Mouse (Mus musculus) c-Kit-negative CD71-positive TER-119-positive erythroid progenitor cells, embryonic 14.5 days (primary cell): ENCODE results near the gene Ssbp3.

Experiments
- DNase-seq: peaks from one replicate; pipeline ENCODE4 v3.0.0-alpha.2; 2013; ENCODE audit warnings: low read depth, low spot score

The Ssbp3 gene

DNA sequence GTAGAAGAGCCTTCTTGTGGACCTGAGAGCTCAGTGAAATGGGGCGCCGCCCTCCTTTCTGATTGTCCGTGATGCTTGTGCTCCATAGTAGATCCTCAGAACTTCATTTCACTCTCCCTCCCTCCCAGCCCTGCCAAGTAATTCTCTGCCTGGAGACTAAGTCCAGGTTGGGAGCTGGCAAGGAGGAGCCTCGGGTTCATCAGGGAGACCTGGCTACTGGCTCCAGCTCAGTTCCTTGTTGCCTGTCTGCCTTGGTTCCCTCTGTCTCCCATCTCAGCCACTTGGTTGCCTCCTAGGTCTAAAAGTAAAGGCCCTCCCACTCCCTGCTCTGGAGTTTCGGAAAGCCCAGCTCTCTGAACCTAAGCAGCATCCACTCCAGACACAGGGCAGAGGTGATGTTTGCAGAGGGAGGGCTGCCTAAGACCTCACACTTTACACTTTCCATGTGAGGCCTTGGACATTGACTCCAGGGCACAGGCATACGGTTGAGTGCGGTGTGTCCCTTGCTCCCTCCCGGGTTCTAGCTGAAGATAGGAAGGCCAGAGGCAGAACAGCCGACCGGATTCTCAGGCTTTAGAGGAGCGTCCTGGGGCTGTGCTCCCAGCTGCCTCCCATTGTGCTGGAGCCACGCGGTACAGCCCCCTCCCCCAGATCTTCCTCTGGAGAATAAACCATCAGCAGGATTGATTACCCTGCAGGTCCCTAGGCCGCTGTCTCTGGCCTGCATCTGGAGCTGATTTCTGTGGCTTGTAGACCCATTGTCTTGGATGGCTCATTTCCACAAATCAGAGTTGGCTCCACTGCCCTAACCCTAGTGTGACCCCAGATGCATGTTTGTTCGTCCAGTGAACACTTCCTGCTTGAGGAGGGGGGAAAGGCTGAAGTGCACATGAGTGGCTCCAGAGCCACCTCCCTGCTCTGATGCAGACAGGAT lies 75.7 kb downstream of the Ssbp3 start:
- no peak for DNase-seq

DNA sequence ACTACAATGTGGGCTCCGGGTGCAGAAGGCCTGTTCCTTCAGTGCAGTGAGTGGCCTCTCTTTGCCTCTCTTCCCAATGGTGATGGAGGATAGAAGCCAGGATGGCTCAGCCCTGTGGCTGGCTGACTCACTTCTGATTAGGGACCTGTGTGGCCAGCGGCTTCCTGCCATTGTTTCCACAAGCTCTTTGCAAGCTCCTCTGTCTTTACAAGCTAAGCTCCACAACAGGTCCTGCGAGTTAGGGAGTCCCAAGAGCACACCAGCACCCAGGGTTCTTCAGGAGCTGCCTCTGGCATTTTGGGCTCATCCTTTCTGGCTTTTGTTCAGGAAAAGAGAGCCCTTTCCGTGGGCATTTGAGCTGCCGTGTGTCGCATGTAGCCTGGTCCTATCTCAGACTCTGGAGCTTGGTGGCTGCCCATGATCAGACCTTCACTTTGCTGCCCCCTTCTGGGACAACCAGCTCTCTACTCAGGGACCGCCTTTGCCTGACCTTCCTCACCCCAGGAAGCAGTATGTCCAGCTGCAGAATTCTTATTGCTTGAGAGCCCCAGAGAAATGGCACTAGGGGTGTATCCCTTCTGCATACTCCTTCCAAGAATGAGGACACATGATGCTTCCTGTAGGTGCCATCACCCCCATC lies 77.3 kb downstream of the Ssbp3 start:
- DNase-seq: peak; percentile 36

GRCm38 (mm10) chr4:106988886-106989225 lies 78.4 kb downstream of the Ssbp3 start:
- no peak for DNase-seq

- DNase-seq: no peak
Observed at GRCm38 (mm10) chr4:106989226-106989983, 78.9 kb downstream of the Ssbp3 start.

- DNase-seq: no peak
Observed at GRCm38 (mm10) chr4:106993053-106993452, 82.6 kb downstream of the Ssbp3 start.

- no peak for DNase-seq
Observed at GRCm38 (mm10) chr4:106994252-106994651, 83.8 kb downstream of the Ssbp3 start.

DNA sequence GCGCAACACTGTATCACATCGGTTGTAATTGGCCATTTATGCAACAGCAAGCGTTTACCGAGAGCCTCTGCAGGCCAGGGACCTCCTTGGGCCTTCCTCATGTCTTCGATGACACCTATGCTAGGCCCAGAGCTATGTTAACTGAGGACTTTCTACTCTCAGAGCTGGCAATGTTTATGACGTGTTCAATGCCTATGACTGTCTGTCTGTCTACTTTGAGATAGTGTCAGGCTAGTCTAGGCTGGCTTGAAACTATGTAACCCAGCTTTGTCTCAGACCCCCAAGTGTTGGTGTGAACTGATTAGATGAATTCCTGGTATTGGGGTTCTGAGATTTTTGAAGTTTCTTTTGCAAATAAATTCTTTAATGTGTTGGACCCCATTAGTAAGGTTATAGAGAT lies 84.6 kb downstream of the Ssbp3 start:
- DNase-seq: no peak

- no peak for DNase-seq
Observed at GRCm38 (mm10) chr4:106995513-106995912, 85.0 kb downstream of the Ssbp3 start.

DNA sequence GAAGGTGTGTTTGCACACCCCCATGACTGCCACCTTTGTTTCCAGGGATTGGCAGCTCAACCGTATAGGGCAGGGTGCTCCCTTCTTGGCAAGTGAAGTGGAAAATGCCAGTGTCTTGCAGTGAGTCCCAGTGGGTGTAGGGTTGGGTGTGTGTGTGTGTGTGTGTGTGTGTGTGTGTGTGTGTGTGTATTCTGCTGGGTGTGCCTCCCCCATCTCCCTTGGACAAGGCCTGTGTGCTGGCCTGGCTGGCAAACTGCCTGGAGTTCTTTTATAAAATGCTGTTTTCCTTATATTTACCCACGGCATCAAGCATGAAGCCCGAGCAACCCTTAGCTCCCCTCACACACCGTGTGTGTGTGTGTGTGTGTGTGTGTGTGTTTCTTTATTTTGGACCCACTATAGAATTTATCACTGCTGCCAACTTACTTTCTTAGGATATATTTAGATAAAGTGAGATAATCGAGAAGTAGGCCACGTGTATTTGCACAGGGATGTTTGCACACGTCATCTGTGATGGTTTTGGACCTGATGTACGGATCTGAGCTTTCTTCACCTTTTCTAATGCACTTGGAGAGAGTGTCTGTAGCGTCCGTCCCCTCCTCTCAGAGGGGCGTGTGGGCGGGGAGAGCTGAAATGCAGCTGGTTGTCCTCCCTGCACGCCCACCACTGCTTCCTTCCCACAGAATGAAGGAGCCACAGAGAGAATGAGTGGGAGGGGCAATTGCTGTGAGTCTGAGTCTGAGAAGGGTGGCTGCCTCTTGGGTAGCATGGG lies 86.0 kb downstream of the Ssbp3 start:
- DNase-seq: no peak

DNA sequence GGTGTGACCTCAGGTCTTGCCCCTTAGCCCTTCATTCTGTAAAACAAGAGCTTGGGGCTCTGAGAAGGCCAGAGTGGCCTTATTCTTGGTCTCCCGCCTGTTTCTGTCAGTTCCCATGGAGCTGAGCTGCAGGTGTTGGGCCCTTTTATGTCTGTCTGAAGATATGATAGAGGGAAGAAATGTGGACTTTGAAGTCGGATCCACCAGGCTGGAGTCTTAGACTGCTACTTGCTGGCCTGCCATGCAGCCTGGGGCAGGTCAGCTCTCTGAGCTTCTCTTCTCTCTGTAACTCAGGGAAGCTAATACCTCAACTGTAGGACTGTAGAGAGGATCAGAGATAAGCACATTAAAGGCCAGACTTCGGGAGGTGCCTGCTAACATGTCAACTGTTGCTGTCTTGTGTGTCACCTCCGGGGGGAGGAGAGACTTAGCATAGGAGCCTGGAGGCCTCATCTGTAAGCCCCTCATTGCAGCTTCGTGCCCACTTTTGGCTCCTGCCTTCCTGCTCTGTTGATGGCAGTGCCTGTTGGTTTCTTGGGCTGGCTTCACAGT lies 90.8 kb downstream of the Ssbp3 start:
- DNase-seq: no peak

- DNase-seq: no peak
Observed at GRCm38 (mm10) chr4:107001916-107002488, 91.5 kb downstream of the Ssbp3 start.

- no peak for DNase-seq
Observed at GRCm38 (mm10) chr4:107002517-107003165, 92.1 kb downstream of the Ssbp3 start.

DNA sequence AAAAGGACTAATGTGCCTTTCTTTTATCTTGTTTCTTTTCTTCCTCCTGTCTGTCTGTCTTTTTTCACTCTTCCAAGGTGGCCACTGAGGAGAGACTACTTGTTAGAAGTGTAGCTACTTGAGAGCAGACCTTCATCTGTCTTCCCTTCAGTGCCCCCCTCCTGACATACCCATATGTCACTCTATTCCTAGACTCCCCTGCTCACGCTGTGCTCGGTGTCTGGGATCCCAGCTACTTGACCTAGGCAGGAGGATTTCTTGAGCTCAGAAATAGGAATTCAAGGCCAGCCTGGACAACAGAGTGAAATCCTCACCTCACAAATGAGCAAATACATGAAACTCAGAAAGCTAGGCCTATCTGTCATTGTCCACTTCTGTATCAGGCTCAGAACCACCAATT lies 92.7 kb downstream of the Ssbp3 start:
- DNase-seq: no peak

GRCm38 (mm10) chr4:107003786-107004185 lies 93.3 kb downstream of the Ssbp3 start:
- no peak for DNase-seq

DNA sequence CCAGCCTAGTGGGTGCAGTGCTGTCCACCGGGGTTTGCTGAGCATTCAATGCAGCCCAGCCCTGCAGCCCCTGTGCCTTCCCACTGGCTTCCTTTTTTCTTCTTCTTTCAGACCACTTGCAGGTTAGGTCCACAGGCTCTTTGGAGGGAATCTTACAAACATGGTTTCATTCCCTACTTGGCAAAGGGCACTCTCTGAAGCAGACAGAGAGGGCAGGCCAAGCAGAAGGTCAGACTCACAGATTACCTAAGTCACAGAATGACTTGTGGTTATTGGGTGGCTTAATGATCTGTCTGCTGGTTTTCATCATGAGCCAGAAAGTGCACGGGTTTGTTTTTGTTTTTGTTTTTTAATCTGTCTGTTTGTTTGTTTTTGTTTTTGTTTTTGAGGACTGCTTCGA lies 93.8 kb downstream of the Ssbp3 start:
- DNase-seq: no peak

DNA sequence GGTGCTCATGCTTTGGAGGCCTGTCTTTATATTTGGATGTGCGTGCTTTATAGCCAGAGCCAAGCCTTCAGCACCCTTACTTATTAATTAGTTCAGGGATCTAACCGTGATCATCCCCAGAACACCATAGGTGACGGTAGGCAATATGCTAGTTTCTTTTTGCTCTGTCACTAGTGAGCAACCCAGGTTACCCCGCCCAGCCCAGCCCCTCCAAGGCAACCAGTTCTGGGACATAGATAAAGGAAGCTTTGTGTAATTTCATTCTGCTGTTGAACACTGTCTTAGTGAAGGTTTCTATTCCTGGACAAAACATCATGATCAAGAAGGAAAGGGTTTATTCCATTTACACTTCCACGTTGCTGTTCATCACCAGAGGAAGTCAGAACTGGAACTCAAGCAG lies 94.7 kb downstream of the Ssbp3 start:
- peak; percentile 38 for DNase-seq

DNA sequence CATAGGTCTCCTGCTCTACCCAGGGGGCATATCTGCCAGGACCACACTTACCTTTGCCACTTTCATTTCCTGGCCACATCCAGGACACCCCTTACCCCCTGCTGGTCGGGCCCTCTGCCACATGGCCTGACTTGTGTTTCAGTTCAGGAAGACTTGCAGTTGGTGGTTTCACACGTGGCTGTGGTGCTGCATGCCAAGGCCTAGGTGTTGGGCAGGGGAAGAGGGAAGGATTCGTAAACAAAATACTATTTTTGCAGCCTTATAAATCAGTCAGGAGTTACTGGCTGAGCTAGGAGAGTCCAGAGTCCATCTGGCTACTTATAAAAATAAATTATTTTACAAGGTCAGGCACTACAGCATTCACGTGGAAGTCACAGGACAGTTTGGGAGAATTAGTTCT lies 95.7 kb downstream of the Ssbp3 start:
- DNase-seq: no peak

DNA sequence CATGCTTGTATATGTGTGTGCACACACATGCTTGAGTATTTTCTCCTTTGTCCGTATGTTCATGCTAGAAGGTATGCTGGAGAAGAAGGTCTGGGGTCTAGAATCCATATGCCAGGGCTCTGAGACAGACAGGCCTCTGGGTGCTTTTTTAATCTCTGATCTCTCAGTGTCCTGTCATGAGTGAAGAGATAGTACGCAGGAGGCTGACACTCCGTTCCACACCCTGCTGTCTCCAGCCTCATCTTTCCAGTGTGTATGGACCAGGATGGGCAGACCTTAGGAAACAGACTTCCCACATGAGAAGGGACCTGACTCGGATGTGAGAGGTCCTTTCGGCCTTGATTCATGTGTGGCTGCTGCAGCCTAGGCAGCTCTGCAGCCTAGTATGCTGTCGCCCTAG lies 96.3 kb downstream of the Ssbp3 start:
- DNase-seq: no peak

- DNase-seq: no peak
Observed at GRCm38 (mm10) chr4:107007359-107007758, 96.9 kb downstream of the Ssbp3 start.

GRCm38 (mm10) chr4:107008161-107008560 lies 97.7 kb downstream of the Ssbp3 start:
- peak; percentile 51 for DNase-seq
